Mouse (Mus musculus): Measurements from ENCODE around the gene Papln. TPM values are rescaled to one million over a fixed set of nuclear protein-coding genes. Genes with fewer than 3 reads are reported as not detected.

The Papln gene
- polyA plus RNA-seq, 1 experiment, result 0.04 TPM

- Histone ChIP-seq H3K79me2 (ENCODE audit: control insufficient read depth, insufficient read depth) (no peaks in the 10 kb centered on the region), H3K4me2 (ENCODE audit: low read depth) (no peak overlapping the region), H3ac (ENCODE audit: control insufficient read depth, insufficient read length) (no peak overlapping the region), H3K27me3 (ENCODE audit: control insufficient read depth, insufficient read depth, insufficient read length) (no peaks in the 10 kb centered on the region), H3K36me3 (ENCODE audit: control insufficient read depth, insufficient read depth) (no peaks in the 10 kb centered on the region), H3K4me3 (no peak overlapping the region)
- TF ChIP-seq POLR2A (IDR thresholded peaks at IDR 0.05; ENCODE audit: insufficient read length, low read depth), result no peak
- TF ChIP-seq MYOD1 (IDR thresholded peaks at IDR 0.05; ENCODE audit: control insufficient read depth in 1 of 3, insufficient read length in 2 of 3, low read depth in 2 of 3), result no peak
- no peak for TF ChIP-seq SRF (IDR thresholded peaks at IDR 0.05; ENCODE audit: control insufficient read depth, insufficient read length, low read depth)
- TF ChIP-seq MYOG (IDR thresholded peaks at IDR 0.05; ENCODE audit: control insufficient read depth in 1 of 3, insufficient read depth in 1 of 3, insufficient read length in 2 of 3, low read depth in 2 of 3), result no peak
- no peak for TF ChIP-seq E2F4 (IDR thresholded peaks at IDR 0.05; ENCODE audit: insufficient read depth)
- TF ChIP-seq CEBPB (IDR thresholded peaks at IDR 0.05; ENCODE audit: insufficient read depth, poor library complexity, severe bottlenecking), result no peak
- no peak for TF ChIP-seq MAX (IDR thresholded peaks at IDR 0.05; ENCODE audit: low read depth)
- no peak for TF ChIP-seq POLR2AphosphoS2 (IDR thresholded peaks at IDR 0.05; ENCODE audit: insufficient read length, low read depth)
- no peak for TF ChIP-seq TCF3 (IDR thresholded peaks at IDR 0.05; ENCODE audit: insufficient read length, low read depth)
- TF ChIP-seq TCF12 (IDR thresholded peaks at IDR 0.05; ENCODE audit: insufficient read depth, poor library complexity, severe bottlenecking), result no peak
- TF ChIP-seq USF1 (IDR thresholded peaks at IDR 0.05; ENCODE audit: low read depth), result no peak
- TF ChIP-seq REST (IDR thresholded peaks at IDR 0.05; ENCODE audit: insufficient read depth, insufficient read length), result no peak
Observed at GRCm38 (mm10) chr12:83789051-83789780, 25.8 kb downstream of the Papln start.

- H3K27me3 ChIP-seq (ENCODE audit: control insufficient read depth, insufficient read depth, insufficient read length), result no peaks in the 10 kb centered on the region
- no peak overlapping the region for H3K4me3 ChIP-seq
- H3K79me2 ChIP-seq (ENCODE audit: control insufficient read depth, insufficient read depth), result no peaks in the 10 kb centered on the region
- TF ChIP-seq MAX (IDR thresholded peaks at IDR 0.05; ENCODE audit: low read depth) (no peak), TCF3 (IDR thresholded peaks at IDR 0.05; ENCODE audit: insufficient read length, low read depth) (no peak), USF1 (IDR thresholded peaks at IDR 0.05; ENCODE audit: low read depth) (no peak), TCF12 (IDR thresholded peaks at IDR 0.05; ENCODE audit: insufficient read depth, poor library complexity, severe bottlenecking) (no peak), SRF (IDR thresholded peaks at IDR 0.05; ENCODE audit: control insufficient read depth, insufficient read length, low read depth) (no peak), MYOD1 (IDR thresholded peaks at IDR 0.05; ENCODE audit: control insufficient read depth in 1 of 3, insufficient read length in 2 of 3, low read depth in 2 of 3) (no peak), MYOG (IDR thresholded peaks at IDR 0.05; ENCODE audit: control insufficient read depth in 1 of 3, insufficient read depth in 1 of 3, insufficient read length in 2 of 3, low read depth in 2 of 3) (no peak), E2F4 (IDR thresholded peaks at IDR 0.05; ENCODE audit: insufficient read depth) (no peak), REST (IDR thresholded peaks at IDR 0.05; ENCODE audit: insufficient read depth, insufficient read length) (no peak), CEBPB (IDR thresholded peaks at IDR 0.05; ENCODE audit: insufficient read depth, poor library complexity, severe bottlenecking) (no peak)
- H3K36me3 ChIP-seq (ENCODE audit: control insufficient read depth, insufficient read depth), result no peaks in the 10 kb centered on the region
- no peak overlapping the region for H3ac ChIP-seq (ENCODE audit: control insufficient read depth, insufficient read length)
- no peak overlapping the region for H3K4me2 ChIP-seq (ENCODE audit: low read depth)
Observed at GRCm38 (mm10) chr12:83789781-83790140, 26.3 kb downstream of the Papln start.

- no peaks in the 10 kb centered on the region for H3K36me3 ChIP-seq (ENCODE audit: control insufficient read depth, insufficient read depth)
- H3K4me3 ChIP-seq, result no peak overlapping the region
- H3K27me3 ChIP-seq (ENCODE audit: control insufficient read depth, insufficient read depth, insufficient read length), result no peaks in the 10 kb centered on the region
- no peak overlapping the region for H3K4me2 ChIP-seq (ENCODE audit: low read depth)
- TF ChIP-seq POLR2A (IDR thresholded peaks at IDR 0.05; ENCODE audit: insufficient read length, low read depth) (no peak), MYOD1 (IDR thresholded peaks at IDR 0.05; ENCODE audit: control insufficient read depth in 1 of 3, insufficient read length in 2 of 3, low read depth in 2 of 3) (no peak), POLR2AphosphoS2 (IDR thresholded peaks at IDR 0.05; ENCODE audit: insufficient read length, low read depth) (no peak), MAX (IDR thresholded peaks at IDR 0.05; ENCODE audit: low read depth) (no peak), MYOG (IDR thresholded peaks at IDR 0.05; ENCODE audit: control insufficient read depth in 1 of 3, insufficient read depth in 1 of 3, insufficient read length in 2 of 3, low read depth in 2 of 3) (no peak), TCF3 (IDR thresholded peaks at IDR 0.05; ENCODE audit: insufficient read length, low read depth) (no peak), REST (IDR thresholded peaks at IDR 0.05; ENCODE audit: insufficient read depth, insufficient read length) (no peak), SRF (IDR thresholded peaks at IDR 0.05; ENCODE audit: control insufficient read depth, insufficient read length, low read depth) (no peak), E2F4 (IDR thresholded peaks at IDR 0.05; ENCODE audit: insufficient read depth) (no peak), TCF12 (IDR thresholded peaks at IDR 0.05; ENCODE audit: insufficient read depth, poor library complexity, severe bottlenecking) (no peak), USF1 (IDR thresholded peaks at IDR 0.05; ENCODE audit: low read depth) (no peak), CEBPB (IDR thresholded peaks at IDR 0.05; ENCODE audit: insufficient read depth, poor library complexity, severe bottlenecking) (no peak)
- no peak overlapping the region for H3ac ChIP-seq (ENCODE audit: control insufficient read depth, insufficient read length)
- no peaks in the 10 kb centered on the region for H3K79me2 ChIP-seq (ENCODE audit: control insufficient read depth, insufficient read depth)
Observed at GRCm38 (mm10) chr12:83790749-83791148, 27.3 kb downstream of the Papln start.

- Histone ChIP-seq H3K79me2 (ENCODE audit: control insufficient read depth, insufficient read depth) (no peaks in the 10 kb centered on the region), H3K36me3 (ENCODE audit: control insufficient read depth, insufficient read depth) (no peaks in the 10 kb centered on the region), H3ac (ENCODE audit: control insufficient read depth, insufficient read length) (no peak overlapping the region), H3K4me3 (no peak overlapping the region), H3K27me3 (ENCODE audit: control insufficient read depth, insufficient read depth, insufficient read length) (no peaks in the 10 kb centered on the region), H3K4me2 (ENCODE audit: low read depth) (no peak overlapping the region)
- TF ChIP-seq MYOD1 (IDR thresholded peaks at IDR 0.05; ENCODE audit: control insufficient read depth in 1 of 3, insufficient read length in 2 of 3, low read depth in 2 of 3) (peak in 2 of 3 experiments; percentile 19 to 43), MYOG (IDR thresholded peaks at IDR 0.05; ENCODE audit: control insufficient read depth in 1 of 3, insufficient read depth in 1 of 3, insufficient read length in 2 of 3, low read depth in 2 of 3) (peak in 2 of 3 experiments; percentile 46 to 59), TCF3 (IDR thresholded peaks at IDR 0.05; ENCODE audit: insufficient read length, low read depth) (no peak)
Observed at GRCm38 (mm10) chr12:83791737-83792136, 28.3 kb downstream of the Papln start.

Data from myocyte (in vitro differentiated cells).